Mouse (Mus musculus): Measurements from ENCODE around the gene Nrp2.

- TF ChIP-seq CTCF (IDR thresholded peaks at IDR 0.05; ENCODE audit: low read depth, low read length) (no peak), POLR2A (IDR thresholded peaks at IDR 0.05; ENCODE audit: borderline replicate concordance, low read depth, low read length) (no peak)
These were observed 92.4 kb downstream of the Nrp2 start for GRCm38 (mm10) chr1:62795307-62796037.

All from bone marrow macrophage, adult 2 months (primary cell).